Mouse (Mus musculus): ENCODE data around the gene Gm45140. TPM values are rescaled to one million over a fixed set of nuclear protein-coding genes. Genes with fewer than 3 reads are reported as not detected.

Gm45140 gene
- polyA plus RNA-seq (2012; rRNA removed) = 4.5 and 9.1 TPM in 2 replicates
- 2.7 and 4.3 TPM in 2 replicates for polyA plus RNA-seq (2014; fragmentation: Nextera tagmentation; extraction: Ambion mirVana)

DNA sequence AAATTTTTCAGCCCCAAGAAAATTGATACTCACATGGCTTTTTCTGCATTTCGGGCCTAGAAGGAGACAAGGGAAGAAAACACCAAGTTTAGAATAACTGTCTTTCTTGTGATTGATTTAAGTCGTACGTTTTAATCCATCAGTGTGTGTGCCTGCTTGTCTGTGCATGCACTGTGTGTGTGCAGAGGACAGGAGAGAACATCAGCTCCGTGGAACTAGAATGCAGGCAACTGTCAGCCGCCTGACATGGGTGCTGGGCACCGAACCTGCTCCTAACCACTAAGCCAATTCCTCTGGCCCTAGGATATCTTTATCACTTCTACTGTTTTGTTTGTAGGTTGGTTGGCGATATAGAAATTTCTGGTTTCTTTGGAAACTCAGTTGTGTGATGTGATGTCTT, at the start of gene Gm45140:
TSS of gene Gm45140 (minus strand) at position 101 of the 400 bp plus-strand sequence.
- H3K27ac ChIP-seq (replicated peaks; ENCODE audit: low read depth, low read length) = no peak within 1 kb of the TSS
- WGBS = 95% methylated on average over 7 of the region's 7 CpGs
- H3K27me3 ChIP-seq (ENCODE audit: control insufficient read depth, insufficient read depth, low read length) = no peaks in the 10 kb centered on the region
- ATAC-seq (ENCODE audit: low FRiP score, low read depth) (no peak), DNase-seq (ENCODE audit: low spot score) (no peak)
- H3K9ac ChIP-seq (ENCODE audit: low read depth, low read length, severe bottlenecking) = no peak within 1 kb of the TSS
- no peak for TF ChIP-seq POLR2A (IDR thresholded peaks at IDR 0.05; ENCODE audit: borderline replicate concordance, extremely low read depth, insufficient read depth, insufficient read length)
- 0 out of 2 replicates have a peak, but pooled peaks cover 4% of the 10 kb centered on the region for H3K4me1 ChIP-seq (ENCODE audit: control insufficient read depth, insufficient read depth, low read length)
- H3K36me3 ChIP-seq (ENCODE audit: control insufficient read depth, insufficient read depth, low read length) = peaks cover 43% of the 10 kb centered on the region
- no peaks in the 10 kb centered on the region for H3K9me3 ChIP-seq (ENCODE audit: control insufficient read depth, low read length)
- H3K4me3 ChIP-seq (replicated peaks; ENCODE audit: low read length) = no peak within 1 kb of the TSS
- no peak within 1 kb of the TSS for H3K4me2 ChIP-seq (replicated peaks; ENCODE audit: low read depth, low read length, severe bottlenecking)

DNA sequence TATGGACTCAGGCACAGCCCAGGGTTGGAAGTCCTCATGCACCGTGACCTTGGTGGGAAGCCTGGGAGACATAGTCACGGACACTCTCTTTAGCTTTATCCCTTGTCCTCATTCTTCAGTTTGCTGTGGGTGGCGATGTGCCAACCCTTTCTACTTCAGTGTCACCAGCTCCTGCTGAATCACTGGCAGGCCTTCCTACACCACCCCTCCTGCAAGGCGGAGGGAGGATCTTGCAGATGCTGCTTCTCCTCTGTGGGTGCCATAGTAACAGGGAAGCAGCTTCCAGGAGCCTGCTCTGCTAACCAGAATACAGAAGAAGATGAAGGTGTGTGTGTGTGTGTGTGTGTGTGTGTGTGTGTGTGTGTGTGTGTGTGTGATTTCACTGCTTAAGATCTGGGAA, 47.2 kb upstream of the Gm45140 start:
- no peak for DNase-seq (ENCODE audit: low spot score)
- no peaks in the 10 kb centered on the region for H3K9me3 ChIP-seq (ENCODE audit: control insufficient read depth, low read length)
- no peaks in the 10 kb centered on the region for H3K4me1 ChIP-seq (ENCODE audit: control insufficient read depth, insufficient read depth, low read length)
- no peak overlapping the region for H3K27ac ChIP-seq (replicated peaks; ENCODE audit: low read depth, low read length)
- H3K4me2 ChIP-seq (replicated peaks; ENCODE audit: low read depth, low read length, severe bottlenecking) = no peak overlapping the region
- TF ChIP-seq POLR2A (IDR thresholded peaks at IDR 0.05; ENCODE audit: borderline replicate concordance, extremely low read depth, insufficient read depth, insufficient read length) = no peak
- H3K9ac ChIP-seq (ENCODE audit: low read depth, low read length, severe bottlenecking) = no peak overlapping the region
- ATAC-seq (ENCODE audit: low FRiP score, low read depth) = no peak
- H3K27me3 ChIP-seq (ENCODE audit: control insufficient read depth, insufficient read depth, low read length) = no peaks in the 10 kb centered on the region
- WGBS = 55% methylated on average over 4 of the region's 4 CpGs
- no peaks in the 10 kb centered on the region for H3K36me3 ChIP-seq (ENCODE audit: control insufficient read depth, insufficient read depth, low read length)
- H3K4me3 ChIP-seq (replicated peaks; ENCODE audit: low read length) = no peak overlapping the region

GRCm38 (mm10) chr6:87882221-87882620, 46.6 kb upstream of the Gm45140 start:
- Histone ChIP-seq H3K4me3 (replicated peaks; ENCODE audit: low read length) (no peak overlapping the region), H3K27ac (replicated peaks; ENCODE audit: low read depth, low read length) (no peak overlapping the region), H3K9ac (ENCODE audit: low read depth, low read length, severe bottlenecking) (no peak overlapping the region), H3K4me1 (ENCODE audit: control insufficient read depth, insufficient read depth, low read length) (no peaks in the 10 kb centered on the region), H3K9me3 (ENCODE audit: control insufficient read depth, low read length) (no peaks in the 10 kb centered on the region), H3K4me2 (replicated peaks; ENCODE audit: low read depth, low read length, severe bottlenecking) (no peak overlapping the region), H3K27me3 (ENCODE audit: control insufficient read depth, insufficient read depth, low read length) (no peaks in the 10 kb centered on the region), H3K36me3 (ENCODE audit: control insufficient read depth, insufficient read depth, low read length) (no peaks in the 10 kb centered on the region)
- DNase-seq (ENCODE audit: low spot score) (no peak), ATAC-seq (ENCODE audit: low FRiP score, low read depth) (no peak)
- WGBS = 72% methylated on average over 3 of the region's 3 CpGs
- TF ChIP-seq POLR2A (IDR thresholded peaks at IDR 0.05; ENCODE audit: borderline replicate concordance, extremely low read depth, insufficient read depth, insufficient read length) = no peak

- H3K27ac ChIP-seq (replicated peaks; ENCODE audit: low read depth, low read length) = no peak overlapping the region
- H3K9me3 ChIP-seq (ENCODE audit: control insufficient read depth, low read length) = no peaks in the 10 kb centered on the region
- H3K36me3 ChIP-seq (ENCODE audit: control insufficient read depth, insufficient read depth, low read length) = no peaks in the 10 kb centered on the region
- TF ChIP-seq POLR2A (IDR thresholded peaks at IDR 0.05; ENCODE audit: borderline replicate concordance, extremely low read depth, insufficient read depth, insufficient read length) = no peak
- no peak overlapping the region for H3K4me3 ChIP-seq (replicated peaks; ENCODE audit: low read length)
- H3K27me3 ChIP-seq (ENCODE audit: control insufficient read depth, insufficient read depth, low read length) = no peaks in the 10 kb centered on the region
- H3K4me1 ChIP-seq (ENCODE audit: control insufficient read depth, insufficient read depth, low read length) = no peaks in the 10 kb centered on the region
- no peak overlapping the region for H3K9ac ChIP-seq (ENCODE audit: low read depth, low read length, severe bottlenecking)
- 70% methylated on average over 3 of the region's 3 CpGs for WGBS
- ATAC-seq (ENCODE audit: low FRiP score, low read depth) = no peak
- no peak overlapping the region for H3K4me2 ChIP-seq (replicated peaks; ENCODE audit: low read depth, low read length, severe bottlenecking)
- no peak for DNase-seq (ENCODE audit: low spot score)
Observed at GRCm38 (mm10) chr6:87879628-87880027, 44.0 kb upstream of the Gm45140 start.

DNA sequence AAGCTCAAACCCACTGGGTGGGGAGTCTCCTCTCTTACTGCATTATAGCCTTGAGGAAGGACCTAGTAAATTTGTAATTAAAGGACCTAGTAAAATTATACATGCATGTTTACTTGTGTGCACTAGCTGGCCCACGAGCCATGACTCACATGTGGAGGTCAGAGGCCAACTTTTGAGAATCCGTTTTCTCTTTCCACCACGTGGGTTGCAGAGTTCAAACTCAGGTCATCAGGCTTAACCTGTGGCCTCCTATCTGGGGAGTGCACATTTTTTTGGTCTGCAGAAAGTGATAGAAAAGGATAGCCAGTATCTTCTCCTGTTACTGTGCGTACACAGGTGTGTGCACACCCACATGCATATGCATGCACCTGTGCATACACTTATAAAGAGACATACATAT, 43.4 kb upstream of the Gm45140 start:
- no peaks in the 10 kb centered on the region for H3K36me3 ChIP-seq (ENCODE audit: control insufficient read depth, insufficient read depth, low read length)
- no peak overlapping the region for H3K9ac ChIP-seq (ENCODE audit: low read depth, low read length, severe bottlenecking)
- H3K9me3 ChIP-seq (ENCODE audit: control insufficient read depth, low read length) = no peaks in the 10 kb centered on the region
- H3K27ac ChIP-seq (replicated peaks; ENCODE audit: low read depth, low read length) = no peak overlapping the region
- H3K4me3 ChIP-seq (replicated peaks; ENCODE audit: low read length) = no peak overlapping the region
- ATAC-seq (ENCODE audit: low FRiP score, low read depth) (no peak), DNase-seq (ENCODE audit: low spot score) (no peak)
- no peaks in the 10 kb centered on the region for H3K4me1 ChIP-seq (ENCODE audit: control insufficient read depth, insufficient read depth, low read length)
- 29% methylated on average over 4 of the region's 4 CpGs for WGBS
- no peak overlapping the region for H3K4me2 ChIP-seq (replicated peaks; ENCODE audit: low read depth, low read length, severe bottlenecking)
- TF ChIP-seq POLR2A (IDR thresholded peaks at IDR 0.05; ENCODE audit: borderline replicate concordance, extremely low read depth, insufficient read depth, insufficient read length) = no peak
- no peaks in the 10 kb centered on the region for H3K27me3 ChIP-seq (ENCODE audit: control insufficient read depth, insufficient read depth, low read length)
